Mouse (Mus musculus) lung, adult 2 months (tissue): Measurements from ENCODE around the gene Golga2. TPM values are rescaled to one million over a fixed set of nuclear protein-coding genes. Genes with fewer than 3 reads are reported as not detected.

Experiments used
- DNase-seq: peaks from one replicate; pipeline ENCODE4 v3.0.0; 2022
- H3K4me1 ChIP-seq: fragments of 200-500 bp; 2 replicates; pipeline ENCODE4 v1.6.1; 2011; ENCODE audit warnings: low read length; ENCODE audit not compliant: control insufficient read depth, insufficient read depth
- H3K4me3 ChIP-seq: fragments of 200-500 bp; replicated peaks from 2 replicates; pipeline ENCODE3; 2011; ENCODE audit warnings: low read depth, mild to moderate bottlenecking, control low read depth, low read length; ENCODE audit errors: extremely low read depth
- CTCF ChIP-seq: fragments of 200-500 bp; IDR thresholded peaks from 2 replicates; pipeline ENCODE4 v1.5.1; 2011; ENCODE audit warnings: mild to moderate bottlenecking, low read length, control low read depth; ENCODE audit not compliant: insufficient read depth
- POLR2A ChIP-seq: fragments of 200-500 bp; IDR thresholded peaks from 2 replicates; pipeline ENCODE4 v1.6.1; 2011; ENCODE audit warnings: low read depth, mild to moderate bottlenecking, control low read depth, low read length, borderline replicate concordance; ENCODE audit errors: extremely low read depth
- WGBS: fragments of 180-500 bp; shearing (Covaris S2); methylation state at CpG from one replicate; pipeline ENCODE4 v1.1.7; 2018; 5-methylcytosine and 5-hydroxymethylcytosine counted together
- polyA plus RNA-seq: library from polyadenylated mRNA; depleted of rRNA; stranded (reverse); fragments of >200 nt; gene quantifications from 2 replicates; pipeline ENCODE4 v1.2.3, GENCODE M21; 2012; rRNA removed

Golga2 gene
- polyA plus RNA-seq, 1 experiment: 45.0 TPM

GRCm38 (mm10) chr2:32352151-32353006 lies 65.2 kb downstream of the Golga2 start, which contains the start of gene Ciz1:
Gene Ciz1 (plus strand): TSS chr2:32352327.
- Histone ChIP-seq H3K4me1 (peaks cover 2% of the 10 kb centered on the region; the same call in 1 of the 2 replicates), H3K4me3 (peak within 1 kb of the TSS; percentile 62)
- 1% methylated on average over 40 of the region's 52 CpGs for whole genome bisulfite sequencing
- TF ChIP-seq CTCF (no peak), POLR2A (no peak)
- no peak for DNase-seq

- TF ChIP-seq CTCF (peak; percentile 58), POLR2A (no peak)
- WGBS: under 1% methylated on average over 63 of the region's 63 CpGs
- peak; percentile 92 for DNase-seq
- Histone ChIP-seq H3K4me3 (peak within 1 kb of the TSS; percentile 62), H3K4me1 (peaks cover 2% of the 10 kb centered on the region; the same call in 1 of the 2 replicates)
These were observed 65.9 kb downstream of the Golga2 start, which contains the start of gene Dnm1 for GRCm38 (mm10) chr2:32353007-32353542. Gene Dnm1 (minus strand): TSS chr2:32353338.

GRCm38 (mm10) chr2:32353836-32354235 lies 66.7 kb downstream of the Golga2 start:
- WGBS: 56% methylated on average over 6 of the region's 6 CpGs
- DNase-seq: no peak
- no peak for TF ChIP-seq CTCF
- no peak for TF ChIP-seq POLR2A
- H3K4me3 ChIP-seq: no peak overlapping the region
- H3K4me1 ChIP-seq: peaks cover 2% of the 10 kb centered on the region; the same call in 1 of the 2 replicates

- WGBS: 77% methylated on average over 3 of the region's 3 CpGs
These were observed 67.2 kb downstream of the Golga2 start for GRCm38 (mm10) chr2:32354336-32354895.

GRCm38 (mm10) chr2:32356216-32356615 lies 69.0 kb downstream of the Golga2 start:
- DNase-seq: no peak
- no peak for TF ChIP-seq CTCF
- no peak for TF ChIP-seq POLR2A
- no peaks in the 10 kb centered on the region for H3K4me1 ChIP-seq
- H3K4me3 ChIP-seq: no peak overlapping the region
- 59% methylated on average over 10 of the region's 10 CpGs for WGBS

More at GRCm38 (mm10) chr2:32354336-32354895, 67.2 kb downstream of the Golga2 start:
- DNase-seq: no peak
- H3K4me3 ChIP-seq: no peak overlapping the region
- peaks cover 2% of the 10 kb centered on the region; the same call in 1 of the 2 replicates for H3K4me1 ChIP-seq
- no peak for TF ChIP-seq POLR2A
- no peak for TF ChIP-seq CTCF

Other genes starting within 250 kb of the Golga2 start
- 6.0 and 7.5 TPM in 2 replicates for gene Fam78a, start 202.5 kb upstream of the Golga2 start, polyA plus RNA-seq
- gene Plpp7, start 191.9 kb upstream of the Golga2 start, polyA plus RNA-seq: 8.0 and 9.5 TPM in 2 replicates
- 67.9 and 68.5 TPM in 2 replicates for gene Prrc2b, start 136.3 kb upstream of the Golga2 start, polyA plus RNA-seq
- 17.9 and 21.8 TPM in 2 replicates for gene Pomt1, start 50.8 kb upstream of the Golga2 start, polyA plus RNA-seq
- 62.8 and 65.4 TPM in 2 replicates for gene Uck1, start 27.2 kb upstream of the Golga2 start, polyA plus RNA-seq
- 110 and 135 TPM in 2 replicates for gene Swi5, start 691 bp downstream of the Golga2 start, polyA plus RNA-seq
- 237 and 245 TPM in 2 replicates for gene Ciz1, start 64.9 kb downstream of the Golga2 start, polyA plus RNA-seq
- 44.0 and 60.3 TPM in 2 replicates for gene Dnm1, start 66.0 kb downstream of the Golga2 start, polyA plus RNA-seq
- gene 1110008P14Rik, start 94.6 kb downstream of the Golga2 start, polyA plus RNA-seq: 170 and 173 TPM in 2 replicates
- gene Lcn2, start 100.9 kb downstream of the Golga2 start, polyA plus RNA-seq: 193 and 242 TPM in 2 replicates
- 14.7 and 23.8 TPM in 2 replicates for gene Ptges2, start 108.5 kb downstream of the Golga2 start, polyA plus RNA-seq
- gene Naif1, start 163.1 kb downstream of the Golga2 start, polyA plus RNA-seq: 5.1 and 5.5 TPM in 2 replicates
- 19.9 and 21.9 TPM in 2 replicates for gene Slc25a25, start 164.1 kb downstream of the Golga2 start, polyA plus RNA-seq
- gene Fam102a, start 247.9 kb downstream of the Golga2 start, polyA plus RNA-seq: 23.7 and 24.0 TPM in 2 replicates